Mouse (Mus musculus) small intestine, adult 2 months (tissue): Measurements from ENCODE around the gene Catsper2. TPM values are rescaled to one million over a fixed set of nuclear protein-coding genes. Genes with fewer than 3 reads are reported as not detected.
A peak's percentile ranks its signal among the peaks of the same experiment; 100 is the strongest.

Experiments used
- H3K27ac ChIP-seq: fragments of 200-500 bp; 2 replicates; pipeline ENCODE4 v1.5.1; 2012; ENCODE audit warnings: low read depth, low read length, control low read depth, inconsistent platforms; ENCODE audit not compliant: insufficient read depth
- H3K27me3 ChIP-seq: fragments of 200-500 bp; 2 replicates; pipeline ENCODE4 v1.6.1; 2012; ENCODE audit warnings: mild to moderate bottlenecking, moderate library complexity, low read length, inconsistent platforms; ENCODE audit not compliant: control insufficient read depth, insufficient read depth
- H3K36me3 ChIP-seq: fragments of 200-500 bp; 2 replicates; pipeline ENCODE4 v1.6.1; 2012; ENCODE audit warnings: mild to moderate bottlenecking, low read length, control low read depth, inconsistent platforms; ENCODE audit not compliant: control insufficient read depth, insufficient read depth
- H3K4me1 ChIP-seq: fragments of 200-500 bp; 2 replicates; pipeline ENCODE4 v1.6.1; 2012; ENCODE audit warnings: low read length, inconsistent platforms, mixed read lengths; ENCODE audit not compliant: control insufficient read depth, insufficient read depth, insufficient read length
- H3K4me3 ChIP-seq: fragments of 200-500 bp; 2 replicates; pipeline ENCODE4 v1.5.1; 2012; ENCODE audit warnings: low read depth, mild to moderate bottlenecking, control low read depth, inconsistent platforms, low read length, moderate library complexity
- CTCF ChIP-seq: fragments of 200-500 bp; IDR thresholded peaks from 2 replicates; pipeline ENCODE4 v1.5.1; 2012; ENCODE audit warnings: low read depth, mild to moderate bottlenecking, control low read depth, inconsistent platforms, low read length, moderate library complexity, mixed read lengths; ENCODE audit not compliant: insufficient replicate concordance, insufficient read length; ENCODE audit errors: extremely low read depth
- POLR2A ChIP-seq: fragments of 200-500 bp; IDR thresholded peaks from 2 replicates; pipeline ENCODE4 v1.6.1; 2012; ENCODE audit warnings: low read depth, mild to moderate bottlenecking, control low read depth, inconsistent platforms, low read length, moderate library complexity
- WGBS: fragments of 180-500 bp; shearing (Covaris S2); methylation state at CpG from one replicate; pipeline ENCODE4 v1.1.7; 2018; 5-methylcytosine and 5-hydroxymethylcytosine counted together
- polyA plus RNA-seq: library from polyadenylated mRNA; depleted of rRNA; stranded (reverse); fragments of >200 nt; gene quantifications from 2 replicates; pipeline ENCODE4 v1.2.3, GENCODE M21; 2012

The Catsper2 gene
- polyA plus RNA-seq, 1 experiment, result 0.80 TPM

DNA sequence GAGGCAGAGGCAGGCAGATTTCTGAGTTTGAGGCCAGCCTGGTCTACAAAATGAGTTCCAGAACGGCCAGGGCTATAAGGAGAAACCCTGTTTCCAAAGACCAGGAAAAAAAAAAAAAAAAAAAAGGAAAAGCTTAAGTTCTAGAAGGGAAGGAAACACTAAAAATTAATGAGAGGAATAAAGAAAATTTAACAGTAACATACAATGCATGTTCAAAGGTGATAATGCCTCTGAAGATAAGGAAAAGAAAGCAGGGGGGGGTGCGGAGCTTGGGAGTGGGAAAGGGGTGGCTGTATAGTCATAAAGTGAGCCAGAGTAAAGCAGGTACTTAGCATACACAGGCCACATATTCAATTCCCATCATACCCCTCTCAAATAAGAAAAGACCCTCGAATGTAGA lies 31.5 kb upstream of the Catsper2 start:
- H3K4me3 ChIP-seq, result no peak overlapping the region
- WGBS, result 78% methylated on average over 3 of the region's 3 CpGs
- H3K27ac ChIP-seq, result no peak overlapping the region
- no peaks in the 10 kb centered on the region for H3K27me3 ChIP-seq
- TF ChIP-seq CTCF, result no peak
- no peak for TF ChIP-seq POLR2A
- peaks cover 8% of the 10 kb centered on the region; the same call in 1 of the 2 replicates for H3K4me1 ChIP-seq
- no peaks in the 10 kb centered on the region for H3K36me3 ChIP-seq

GRCm38 (mm10) chr2:121444178-121444577 lies 30.6 kb upstream of the Catsper2 start, which contains the start of gene Ell3:
Ell3 (minus strand) TSS chr2:121444278.
- Histone ChIP-seq H3K27me3 (no peaks in the 10 kb centered on the region), H3K27ac (0 out of 2 replicates have a peak within 1 kb of the TSS, but pooled peaks have one; percentile 43), H3K4me1 (peaks cover 8% of the 10 kb centered on the region; the same call in 1 of the 2 replicates), H3K36me3 (peaks cover 5% of the 10 kb centered on the region; the same call in 1 of the 2 replicates), H3K4me3 (no peak within 1 kb of the TSS)
- 92% methylated on average over 1 of the region's 1 CpGs for WGBS
- TF ChIP-seq POLR2A (no peak), CTCF (no peak)

GRCm38 (mm10) chr2:121443068-121443349 lies 29.4 kb upstream of the Catsper2 start:
- Histone ChIP-seq H3K27ac (peak overlapping the region; percentile 43), H3K4me1 (peaks cover 8% of the 10 kb centered on the region; the same call in 1 of the 2 replicates), H3K36me3 (peaks cover 12% of the 10 kb centered on the region), H3K4me3 (peak overlapping the region; percentile 71), H3K27me3 (no peaks in the 10 kb centered on the region)
- 6% methylated on average over 8 of the region's 8 CpGs for WGBS
- TF ChIP-seq POLR2A, result no peak
- no peak for TF ChIP-seq CTCF

DNA sequence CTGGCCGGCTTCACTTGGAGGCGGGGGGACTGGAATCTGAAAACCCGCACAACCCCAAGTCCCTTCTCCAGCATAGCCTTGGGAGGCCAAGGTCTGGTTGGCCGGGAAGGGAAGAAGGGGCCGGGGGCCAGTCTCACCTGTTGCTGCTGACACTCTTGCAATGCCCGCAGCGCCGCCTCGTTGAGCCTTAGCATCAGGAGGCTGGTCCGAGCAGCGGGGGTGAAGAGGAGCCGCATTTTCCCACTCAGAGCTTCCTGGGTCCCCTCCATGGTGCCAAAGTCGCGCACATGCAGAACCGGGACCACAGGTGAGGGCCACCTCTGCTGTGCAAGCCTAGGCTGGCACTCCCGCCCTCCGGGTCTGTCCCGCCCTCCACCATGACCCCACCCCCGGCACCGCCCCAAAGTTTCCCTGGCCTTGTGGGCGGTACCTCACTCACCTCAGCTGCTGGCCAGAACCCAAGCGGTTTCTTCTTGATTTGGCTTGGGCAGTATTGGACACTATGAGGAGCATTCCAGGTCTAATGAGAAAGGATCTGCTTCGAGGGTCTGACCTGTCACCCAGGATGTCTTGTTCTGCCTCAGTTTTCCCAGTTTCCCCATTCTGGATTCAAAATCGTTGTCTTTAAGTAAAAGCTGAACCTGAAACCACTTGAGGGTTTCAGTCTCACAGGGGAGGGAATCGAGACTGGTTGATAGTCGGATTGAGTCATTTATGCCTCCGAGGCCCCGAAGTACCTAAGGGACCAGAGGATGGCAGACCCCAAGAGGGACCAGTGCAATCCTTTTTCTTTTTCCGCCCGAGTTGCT lies 28.9 kb upstream of the Catsper2 start:
- Histone ChIP-seq H3K4me1 (peaks cover 8% of the 10 kb centered on the region; the same call in 1 of the 2 replicates), H3K36me3 (peaks cover 17% of the 10 kb centered on the region), H3K4me3 (peak overlapping the region; percentile 71), H3K27me3 (no peaks in the 10 kb centered on the region), H3K27ac (peak overlapping the region; percentile 43)
- TF ChIP-seq CTCF (no peak), POLR2A (no peak; the same call in 1 of the 2 replicates)
- under 1% methylated on average over 30 of the region's 30 CpGs for WGBS

DNA sequence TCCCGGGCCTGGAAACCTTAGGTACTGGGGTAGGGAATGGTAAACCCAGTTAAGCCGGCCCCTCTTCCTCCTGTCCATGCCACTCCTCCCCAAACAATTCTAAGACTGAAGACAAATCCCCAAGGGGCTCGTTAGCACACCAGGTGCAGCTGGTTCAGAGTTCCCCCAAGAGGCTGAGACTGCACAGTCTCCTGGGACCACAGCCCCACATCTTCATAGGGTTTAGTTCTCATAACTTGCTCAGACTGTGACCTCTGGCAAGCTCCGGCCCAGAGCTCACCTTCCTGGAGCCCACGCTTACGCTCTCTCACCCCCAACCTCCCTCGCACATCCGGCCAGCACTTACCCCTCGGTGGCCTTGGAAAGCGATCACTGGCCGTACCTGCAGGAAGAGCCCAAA lies 28.2 kb upstream of the Catsper2 start:
- Histone ChIP-seq H3K4me1 (peaks cover 8% of the 10 kb centered on the region; the same call in 1 of the 2 replicates), H3K27me3 (no peaks in the 10 kb centered on the region), H3K36me3 (peaks cover 23% of the 10 kb centered on the region), H3K27ac (no peak overlapping the region), H3K4me3 (peak overlapping the region; percentile 71)
- 10% methylated on average over 11 of the region's 11 CpGs for WGBS
- TF ChIP-seq CTCF (no peak), POLR2A (no peak)

GRCm38 (mm10) chr2:121440834-121441605 lies 27.4 kb upstream of the Catsper2 start:
- Histone ChIP-seq H3K4me1 (peaks cover 8% of the 10 kb centered on the region; the same call in 1 of the 2 replicates), H3K4me3 (no peak overlapping the region), H3K36me3 (peaks cover 27% of the 10 kb centered on the region), H3K27ac (no peak overlapping the region), H3K27me3 (no peaks in the 10 kb centered on the region)
- WGBS, result 59% methylated on average over 5 of the region's 5 CpGs
- TF ChIP-seq CTCF, result no peak
- TF ChIP-seq POLR2A, result no peak

GRCm38 (mm10) chr2:121439746-121440145 lies 26.2 kb upstream of the Catsper2 start:
- no peak overlapping the region for H3K4me3 ChIP-seq
- peaks cover 38% of the 10 kb centered on the region for H3K36me3 ChIP-seq
- TF ChIP-seq POLR2A (no peak), CTCF (no peak)
- H3K27ac ChIP-seq, result no peak overlapping the region
- H3K27me3 ChIP-seq, result no peaks in the 10 kb centered on the region
- WGBS, result 31% methylated on average over 4 of the region's 4 CpGs
- H3K4me1 ChIP-seq, result peaks cover 8% of the 10 kb centered on the region; the same call in 1 of the 2 replicates
